Mouse (Mus musculus) CD4-positive helper T cell, adult 2 months (primary cell): ENCODE results near the gene Ciao1.
"Not testable (repeated sequence)": the region's sequence is repeated elsewhere in the genome, so short reads cannot be mapped to it uniquely, and the experiment has no call there.

Experiments
- DNase-seq: peaks from one replicate; pipeline ENCODE4 v3.0.0-alpha.2; 2012; ENCODE audit warnings: low read depth, missing footprints, low spot score

Gene Ciao1

DNA sequence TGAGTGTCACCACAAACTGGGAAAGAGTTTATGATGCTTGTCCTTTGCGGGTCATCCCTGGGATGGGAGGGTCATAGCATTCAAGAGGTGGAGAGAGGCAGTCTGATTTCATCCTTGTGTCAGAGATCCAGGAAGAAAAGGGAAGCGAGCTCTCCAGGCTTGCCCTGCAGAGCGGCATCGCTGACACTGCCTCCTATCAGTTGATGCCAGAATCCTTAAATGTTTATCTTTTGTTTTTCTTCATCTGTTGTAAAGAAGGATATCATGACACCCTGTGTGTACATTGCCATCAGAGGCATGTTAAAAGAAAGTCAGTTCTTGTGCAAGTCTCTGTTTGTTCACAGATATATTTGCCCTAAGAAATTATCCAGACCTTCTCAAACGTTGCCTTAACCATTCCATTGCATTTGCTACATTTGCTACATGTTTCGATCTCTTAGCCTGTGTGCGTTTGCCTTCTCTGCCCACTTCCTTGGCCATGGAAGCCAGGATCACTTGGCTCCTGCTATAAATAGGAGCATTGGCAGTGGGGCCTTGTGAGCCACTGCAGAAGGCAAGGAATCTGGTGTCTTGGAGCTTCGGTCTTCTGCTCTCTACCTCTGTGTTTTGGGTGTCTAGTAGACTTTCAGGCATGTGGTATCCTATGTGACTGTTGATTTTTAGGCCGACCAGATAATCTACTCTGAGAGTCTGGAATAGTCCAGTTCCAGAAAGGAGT is 2.8 kb upstream of the Ciao1 start:
- no peak for DNase-seq

DNA sequence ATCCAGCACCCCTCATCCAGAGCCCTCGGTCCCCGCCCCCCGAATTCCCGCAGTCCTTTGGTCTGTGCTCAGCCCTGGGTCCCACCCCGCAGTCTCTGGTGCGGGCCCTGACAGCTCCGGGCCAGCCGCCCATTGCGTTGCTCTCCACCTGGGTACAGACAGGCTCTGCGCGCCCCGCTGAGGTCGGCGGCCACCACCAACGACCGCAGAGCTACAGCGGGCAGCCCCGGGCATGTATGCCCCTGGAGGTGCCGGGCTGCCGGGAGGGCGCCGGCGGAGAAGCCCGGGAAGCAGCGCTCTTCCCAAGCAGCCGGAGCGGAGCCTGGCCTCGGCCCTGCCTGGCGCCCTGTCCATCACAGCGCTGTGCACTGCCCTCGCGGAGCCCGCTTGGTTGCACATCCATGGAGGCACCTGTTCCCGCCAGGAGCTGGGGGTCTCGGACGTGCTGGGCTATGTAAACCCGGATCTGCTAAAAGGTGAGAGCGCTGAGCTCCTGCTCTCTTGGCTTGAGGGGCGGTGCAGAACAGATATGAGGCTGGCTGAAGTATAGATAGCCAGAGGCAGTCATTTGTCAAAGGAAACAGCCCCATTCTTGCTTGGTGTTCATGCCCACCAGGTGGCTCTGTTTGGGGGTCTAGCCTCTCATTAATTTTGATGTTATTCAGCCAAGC is 853 bp upstream of the Ciao1 start:
- DNase-seq = peak; percentile 53

DNA sequence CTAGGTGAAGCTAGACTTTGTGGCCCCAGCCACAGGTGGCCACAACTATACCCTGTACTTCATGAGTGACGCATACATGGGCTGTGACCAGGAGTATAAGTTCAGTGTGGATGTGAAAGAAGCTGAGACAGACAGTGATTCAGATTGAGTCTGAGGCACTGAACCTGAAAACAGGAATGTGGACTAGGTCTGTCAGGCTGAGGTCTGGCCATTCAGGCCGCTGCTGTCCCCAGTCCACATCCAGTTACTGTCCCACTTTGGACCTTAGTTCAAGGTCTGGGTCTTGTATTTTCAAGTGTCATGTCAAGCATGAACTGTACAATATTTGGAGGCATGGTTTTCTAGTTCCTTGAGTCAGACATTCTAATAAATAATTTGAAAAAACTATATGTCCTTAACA is 7.6 kb downstream of the Ciao1 start:
- no peak for DNase-seq

DNA sequence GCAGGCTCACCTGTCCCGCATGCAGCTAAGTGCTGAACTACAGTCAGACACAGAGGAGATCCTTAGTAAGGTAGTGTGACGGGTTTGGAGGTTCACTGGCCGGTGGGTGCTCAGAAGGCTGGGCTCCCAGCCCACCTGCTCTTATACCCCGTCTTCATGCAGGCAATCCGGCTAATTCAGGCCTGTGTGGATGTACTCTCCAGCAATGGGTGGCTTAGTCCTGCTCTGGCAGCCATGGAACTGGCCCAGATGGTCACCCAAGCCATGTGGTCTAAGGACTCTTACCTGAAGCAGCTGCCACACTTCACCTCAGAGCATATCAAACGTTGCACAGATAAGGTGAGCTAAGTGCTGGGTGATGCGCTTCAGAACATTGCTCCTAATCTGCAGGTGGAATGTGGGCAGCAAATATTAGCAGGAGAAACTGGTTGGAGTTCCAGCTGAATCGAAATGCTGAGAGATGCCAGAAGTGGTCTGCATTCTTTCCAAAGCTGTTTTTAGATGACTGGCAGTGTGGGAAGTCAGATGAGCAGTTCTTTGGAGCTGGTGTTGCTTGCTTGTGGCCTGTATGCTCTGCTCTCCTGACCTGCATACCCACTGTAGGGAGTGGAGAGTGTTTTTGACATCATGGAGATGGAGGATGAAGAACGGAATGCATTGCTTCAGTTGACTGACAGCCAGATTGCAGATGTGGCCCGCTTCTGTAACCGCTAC is 9.6 kb downstream of the Ciao1 start:
- no peak for DNase-seq

DNA sequence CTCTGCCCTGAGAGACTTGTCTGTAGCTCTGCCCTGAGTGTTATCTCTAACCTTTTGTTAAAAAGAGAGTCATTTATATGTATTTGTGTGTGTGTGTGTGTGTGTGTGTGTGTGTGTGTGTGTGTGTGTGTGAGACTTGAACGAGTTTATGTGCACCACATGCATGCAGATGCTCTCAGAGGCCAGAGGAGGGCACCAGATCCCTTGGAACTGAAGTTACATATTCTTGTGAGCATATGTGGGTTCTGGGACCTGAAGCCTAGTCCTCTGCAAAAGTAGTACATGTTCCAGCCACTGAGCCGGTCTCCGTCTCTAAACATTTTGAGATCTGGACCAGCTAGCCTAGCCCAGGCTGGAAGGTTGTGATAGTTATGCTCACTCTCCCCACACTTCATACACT is 22.4 kb downstream of the Ciao1 start:
- no peak for DNase-seq

DNA sequence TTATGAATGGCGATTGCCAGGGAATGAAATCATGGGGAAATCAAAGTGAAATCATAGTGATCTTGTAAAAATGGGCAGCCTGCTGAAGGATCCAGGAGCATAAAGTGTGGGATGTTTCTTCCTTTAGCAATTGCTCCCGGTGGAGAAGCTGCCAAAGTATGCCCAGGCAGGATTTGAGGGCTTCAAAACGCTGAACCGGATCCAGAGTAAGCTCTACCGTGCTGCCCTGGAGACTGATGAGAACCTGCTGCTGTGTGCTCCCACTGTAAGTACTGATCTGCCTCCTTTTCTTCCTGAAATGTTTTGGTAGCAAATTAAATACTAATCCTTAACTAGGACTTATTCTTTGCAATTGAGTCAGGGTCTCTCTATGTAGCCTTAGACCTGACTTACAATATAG is 29.9 kb downstream of the Ciao1 start:
- DNase-seq = no peak

DNA sequence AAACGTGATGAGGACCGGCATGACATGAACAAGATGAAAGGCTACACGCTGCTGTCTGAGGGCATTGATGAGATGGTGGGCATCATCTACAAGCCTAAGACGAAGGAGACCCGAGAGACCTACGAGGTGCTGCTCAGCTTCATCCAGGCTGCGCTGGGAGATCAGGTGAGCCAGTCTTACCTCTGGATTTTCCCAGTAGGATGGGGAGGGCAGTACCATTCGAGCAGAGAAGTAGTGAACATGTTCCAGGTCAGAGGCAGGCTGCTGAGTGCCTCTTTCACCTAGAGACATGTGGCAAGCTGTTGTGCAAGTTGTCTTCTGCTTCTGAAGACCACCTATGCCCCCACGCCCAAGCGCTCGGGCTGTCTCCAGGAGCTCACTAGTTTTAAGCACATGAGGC is 36.9 kb downstream of the Ciao1 start:
- no peak for DNase-seq

DNA sequence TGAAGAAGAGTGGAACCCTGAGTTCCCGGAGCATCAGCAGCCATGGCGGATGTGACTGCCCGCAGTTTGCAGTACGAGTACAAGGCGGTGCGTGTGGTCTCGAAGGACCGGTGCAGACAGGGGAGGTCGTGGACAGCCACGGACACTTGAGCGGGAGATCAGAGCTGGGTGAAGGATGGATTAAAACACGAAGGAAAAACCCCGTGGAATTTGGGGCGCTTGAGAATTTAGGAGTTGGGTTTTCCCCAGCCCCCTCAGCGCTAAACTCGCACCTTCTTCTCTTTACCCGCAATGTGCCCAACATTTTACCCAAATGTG is 39.2 kb downstream of the Ciao1 start:
- no peak for DNase-seq

DNA sequence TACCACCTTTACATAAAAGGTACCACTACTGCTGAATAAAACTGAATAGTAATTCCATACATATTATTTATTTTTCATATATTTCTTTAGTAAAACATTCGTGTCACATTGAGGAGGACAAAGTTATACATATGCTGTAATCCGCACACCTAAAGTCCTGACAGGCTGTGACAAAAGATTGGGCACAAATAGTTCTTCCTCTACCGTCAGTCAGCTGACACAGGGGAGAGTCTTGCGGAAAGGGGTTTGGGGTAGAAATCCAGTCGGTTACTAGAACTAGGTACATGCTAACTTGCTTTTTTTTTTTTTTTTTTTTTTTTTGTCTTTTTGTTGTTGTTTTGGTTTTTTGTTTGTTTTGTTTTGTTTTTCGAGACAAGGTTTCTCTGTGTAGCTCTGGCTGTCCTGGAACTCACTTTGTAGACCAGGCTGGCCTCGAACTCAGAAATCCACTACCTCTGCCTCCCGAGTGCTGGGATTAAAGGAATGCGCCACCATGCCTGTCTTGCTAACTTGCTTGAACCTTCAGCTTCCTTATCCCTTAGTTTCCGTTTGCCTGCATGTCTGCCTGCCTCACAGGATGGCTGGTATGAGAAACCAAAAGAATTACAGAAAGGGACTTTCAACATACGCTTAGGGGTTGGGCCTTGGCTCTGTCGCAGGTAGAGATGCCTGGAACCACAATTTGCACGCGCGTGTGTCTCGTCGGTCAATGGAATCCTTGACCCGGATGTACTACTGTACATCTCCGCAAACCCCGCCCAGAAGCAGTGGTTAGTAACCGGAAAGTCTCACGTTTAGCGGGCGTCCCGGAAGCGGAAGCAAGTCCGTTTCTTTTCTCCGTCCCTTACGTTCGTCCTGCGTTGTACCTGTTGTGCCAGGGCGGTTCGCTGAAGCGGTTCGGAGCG is 39.8 kb downstream of the Ciao1 start, which contains the start of the genes 1810024B03Rik and Snrnp200:
Gene 1810024B03Rik (minus strand): TSS at position 734 of the 905 bp plus-strand sequence.
Gene Snrnp200 (plus strand): TSS at position 840 of the 905 bp plus-strand sequence.
- DNase-seq = peak; percentile 97

DNA sequence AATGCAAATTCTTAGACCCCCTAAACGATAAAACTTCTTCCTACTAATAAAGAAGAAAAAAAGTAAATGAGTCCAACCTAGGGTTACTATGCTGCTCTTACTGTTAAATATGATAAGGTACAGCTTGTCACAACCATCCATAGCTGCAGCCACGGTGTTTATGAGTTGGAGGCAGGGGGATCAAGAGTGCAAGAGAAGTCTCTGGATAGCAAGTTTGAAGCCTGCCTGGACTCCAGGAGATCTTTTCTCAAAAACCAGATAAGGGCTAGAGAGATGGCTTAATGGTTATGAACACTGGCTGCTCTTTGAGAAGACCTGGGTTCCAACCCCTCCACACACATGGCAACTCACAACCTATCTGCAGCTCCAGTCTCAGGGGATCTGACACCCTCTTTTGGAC is 40.7 kb downstream of the Ciao1 start:
- DNase-seq = no peak

DNA sequence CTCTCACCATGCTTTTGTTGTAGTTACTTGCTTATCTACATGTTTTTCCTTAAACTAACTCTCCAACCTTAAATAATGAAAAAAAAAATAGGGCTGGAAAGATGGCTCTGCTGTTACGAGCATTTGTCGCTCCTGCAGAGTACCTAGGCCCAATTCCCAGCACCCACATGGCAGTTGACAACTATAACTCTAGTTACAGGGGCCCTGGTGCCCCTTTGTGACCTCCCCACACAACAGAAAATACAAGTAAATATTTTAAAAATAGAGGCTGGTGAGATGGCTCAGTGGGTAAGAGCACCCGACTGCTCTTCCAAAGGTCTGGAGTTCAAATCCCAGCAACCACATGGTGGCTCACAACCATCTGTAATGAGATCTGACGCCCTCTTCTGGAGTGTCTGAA is 41.7 kb downstream of the Ciao1 start:
- not testable (repeated sequence) for DNase-seq

DNA sequence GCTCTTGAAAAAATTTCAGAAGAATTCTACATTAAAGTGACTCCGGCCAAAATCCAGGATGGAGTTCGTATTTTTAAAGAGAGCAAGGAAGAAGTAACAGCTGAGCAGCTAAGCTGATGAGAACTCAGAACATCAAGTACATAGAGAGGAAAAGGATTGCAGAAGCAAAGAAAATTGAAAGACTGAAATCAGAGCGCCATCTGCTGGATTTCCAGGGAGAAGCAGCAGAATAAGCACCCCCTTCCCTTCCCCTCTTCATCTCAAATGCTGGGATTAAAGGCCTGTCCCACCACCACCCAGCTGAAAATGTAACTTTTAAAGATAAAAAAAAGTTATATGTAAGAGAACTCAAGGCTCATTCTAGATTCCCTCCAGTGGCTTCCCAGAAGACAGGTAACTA is 42.7 kb downstream of the Ciao1 start:
- DNase-seq = peak; percentile 67
